Comparison of ENCODE assay signal across 8 mouse cellular contexts in genomic region chr19:42655006-42655405, GRCm38 (mm10). TPM values are rescaled to one million over a fixed set of nuclear protein-coding genes. Genes with fewer than 3 reads are reported as not detected.
DNase-seq lines count a peak whose midpoint lies in the region; ATAC-seq and TF ChIP-seq lines count a peak whose summit lies in the region.

No protein-coding gene starts in this region.

- 0 out of 2 replicates have a peak, but pooled peaks have one; percentile 12 for ATAC-seq in lung, embryonic 16.5 days (ENCODE audit: low read depth)

- WGBS in lung, embryonic 16.5 days, result 29% methylated on average over 1 of the region's 1 CpGs

- no peak overlapping the region for H3K4me3 ChIP-seq in CH12.LX (replicated peaks in 1 of 3; ENCODE audit: low read depth in 2 of 3, low read length in 2 of 3, poor library complexity in 1 of 3)
- H3K4me3 ChIP-seq in lung, embryonic 16.5 days (ENCODE audit: low read length), result no peak overlapping the region

- in situ Hi-C loops in CH12.LX (cut with MboI; ENCODE audit: low pct_ligation_motif_present, low pct_unique_long_range_greater_than_20kb, low sequenced_read_pairs), result loop anchor here (10.0 kb wide), 1 partner anchor 340 kb away; no protein-coding TSS in a partner anchor

- H3K4me1 ChIP-seq in CH12.LX (ENCODE audit: control insufficient read depth in 1 of 2, insufficient read depth in 2 of 2), result no peaks in the 10 kb centered on the region
- 0 out of 2 replicates have a peak, but pooled peaks cover 3% of the 10 kb centered on the region for H3K4me1 ChIP-seq in lung, embryonic 16.5 days (replicated peaks; ENCODE audit: control insufficient read depth, insufficient read depth, low read length)

- H3K9me3 ChIP-seq in CH12.LX (replicated peaks; ENCODE audit: low read length), result peaks cover 8% of the 10 kb centered on the region
- no peaks in the 10 kb centered on the region for H3K9me3 ChIP-seq in lung, embryonic 16.5 days (ENCODE audit: control insufficient read depth, low read length)

- H3K79me2 ChIP-seq in CH12.LX (replicated peaks; ENCODE audit: control insufficient read depth, extremely low read depth, insufficient read depth, poor library complexity, severe bottlenecking), result no peaks in the 10 kb centered on the region

- dilution Hi-C loops in CH12.LX (cut with MboI; ENCODE audit: extremely low pct_ligation_motif_present, extremely low pct_unique_long_range_greater_than_20kb, low sequenced_read_pairs), result no loop called here

- peak; percentile 87 for TF ChIP-seq RAD21 in CH12.LX (IDR thresholded peaks at IDR 0.05; ENCODE audit: low read depth, low read length)

- peak; percentile 35 for DNase-seq in CH12.LX (ENCODE audit: extremely low read depth)
- DNase-seq in adrenal gland, adult (ENCODE audit: inconsistent age in 2 of 2, low spot score in 1 of 2), result peak; percentile 72 to 90
- DNase-seq in embryo, embryonic 10.5 days (ENCODE audit: low spot score), result peak; percentile 77
- peak; percentile 68 for DNase-seq in heart, adult 8-10 months (ENCODE audit: low spot score)
- peak; percentile 82 for DNase-seq in kidney, postnatal 10 days
- peak; percentile 77 for DNase-seq in retina, embryonic 14.5 days (ENCODE audit: low spot score)
- no peak for DNase-seq in T-cell, adult 2 months (ENCODE audit: low spot score)

- no peak overlapping the region for H3K27ac ChIP-seq in CH12.LX (ENCODE audit: insufficient read depth, low read depth)
- no peak overlapping the region for H3K27ac ChIP-seq in lung, embryonic 16.5 days (ENCODE audit: low read length)

- H3K4me2 ChIP-seq in CH12.LX (ENCODE audit: insufficient read depth, low read depth, poor library complexity, severe bottlenecking), result no peak overlapping the region
- H3K4me2 ChIP-seq in lung, embryonic 16.5 days (ENCODE audit: low read depth, low read length), result no peak overlapping the region

- TF ChIP-seq POLR2A in CH12.LX (IDR thresholded peaks at IDR 0.05; ENCODE audit: low read depth, low read length), result no peak

- no peaks in the 10 kb centered on the region for H3K36me3 ChIP-seq in CH12.LX (replicated peaks in 1 of 2; ENCODE audit: control insufficient read depth in 1 of 2, insufficient read depth in 1 of 2, low read length in 1 of 2)
- H3K36me3 ChIP-seq in lung, embryonic 16.5 days (ENCODE audit: control insufficient read depth, insufficient read depth, low read length), result no peaks in the 10 kb centered on the region

- no peak for TF ChIP-seq EP300 in CH12.LX (IDR thresholded peaks at IDR 0.05; ENCODE audit: low read length)

- peak; percentile 25 to 86 for TF ChIP-seq CTCF in CH12.LX (conservative IDR thresholded peaks at IDR 0.05 in 1 of 2, IDR thresholded peaks at IDR 0.05 in 1 of 2; ENCODE audit: low read depth in 2 of 2, low read length in 2 of 2)

- H3K27me3 ChIP-seq in CH12.LX (replicated peaks), result peaks cover 87% of the 10 kb centered on the region
- H3K27me3 ChIP-seq in lung, embryonic 16.5 days (ENCODE audit: control insufficient read depth, insufficient read depth, low read depth, low read length), result no peaks in the 10 kb centered on the region

- no peak overlapping the region for H3K9ac ChIP-seq in CH12.LX (ENCODE audit: insufficient read depth, low read depth)
- H3K9ac ChIP-seq in lung, embryonic 16.5 days (ENCODE audit: low read length), result no peak overlapping the region

TF ChIP-seq in CH12.LX, 34 proteins besides CTCF, POLR2A, EP300 and RAD21:
- TF ChIP-seq E2F4 (IDR thresholded peaks at IDR 0.05; ENCODE audit: insufficient replicate concordance, low read depth, low read length), result no peak
- no peak for TF ChIP-seq ETS1 (conservative IDR thresholded peaks at IDR 0.05; ENCODE audit: low read depth, low read length)
- peak; percentile 13; the same call in 1 of the 2 replicates for TF ChIP-seq ZC3H11A (IDR thresholded peaks at IDR 0.05; ENCODE audit: low read depth, low read length)
- no peak for TF ChIP-seq IRF4 (IDR thresholded peaks at IDR 0.05; ENCODE audit: low read depth, low read length)
- TF ChIP-seq SMC3 (IDR thresholded peaks at IDR 0.05; ENCODE audit: low read depth, low read length), result peak; percentile 78
- no peak for TF ChIP-seq MAX (IDR thresholded peaks at IDR 0.05; ENCODE audit: low read length)

RNA-seq across cellular contexts. Expression of gene Loxl4, which starts 42.4 kb away (rescaled TPM):
- total RNA-seq in CH12.LX (2012; rRNA removed) (0.04 TPM in 1 of 2 replicates, not detected in the other), CH12.LX (2014; rRNA removed) (not detected in 2 replicates)
- polyA plus RNA-seq in CH12.LX (2012; ENCODE audit: insufficient read length, low read depth), result 0.10 and 0.19 TPM in 2 replicates
- 1 to 10 TPM in 1 of 4 experiments, under 1 TPM in 3; 0.60 to 1.1 (median 0.81) TPM for total RNA-seq in heart, adult 8-10 months (2022)
- 0.67 and 0.94 TPM in 2 replicates for polyA plus RNA-seq in lung, embryonic 16.5 days (2015; fragmentation: Nextera tagmentation; extraction: Ambion mirVana)
